Mouse (Mus musculus) liver, embryonic 13.5 days (tissue): ENCODE measurements around the gene Ttll11. TPM values are rescaled to one million over a fixed set of nuclear protein-coding genes. Genes with fewer than 3 reads are reported as not detected.

Experiments used
- ATAC-seq: fragments of 200-750 bp; cut with Nextera tagmentation; 2 replicates; pipeline ENCODE4 v1.8.0; 2017; ENCODE audit warnings: low read depth, mild to moderate bottlenecking, moderate number of reproducible peaks, moderate library complexity
- DNase-seq: peaks from one replicate; pipeline ENCODE4 v3.0.0; 2022
- H3K27ac ChIP-seq: fragments of 300-500 bp; sonication (generic); 2 replicates; pipeline ENCODE4 v1.5.1; 2015; ENCODE audit warnings: moderate library complexity, mild to moderate bottlenecking, inconsistent platforms
- H3K27me3 ChIP-seq: fragments of 300-500 bp; sonication (generic); 2 replicates; pipeline ENCODE4 v1.6.1; 2015; ENCODE audit warnings: mild to moderate bottlenecking, inconsistent platforms
- H3K36me3 ChIP-seq: fragments of 300-500 bp; sonication (generic); 2 replicates; pipeline ENCODE4 v1.6.1; 2015; ENCODE audit warnings: mild to moderate bottlenecking, inconsistent platforms
- H3K4me1 ChIP-seq: fragments of 300-500 bp; sonication (generic); replicated peaks from 2 replicates; pipeline ENCODE4 v1.6.1; 2015; ENCODE audit warnings: inconsistent platforms
- H3K4me2 ChIP-seq: fragments of 300-500 bp; sonication (generic); 2 replicates; pipeline ENCODE4 v1.6.1; 2015; ENCODE audit warnings: inconsistent platforms, mild to moderate bottlenecking, moderate library complexity
- H3K4me3 ChIP-seq: fragments of 300-500 bp; sonication (generic); replicated peaks from 2 replicates; pipeline ENCODE4 v1.5.1; 2015; ENCODE audit warnings: mild to moderate bottlenecking, inconsistent platforms
- H3K9ac ChIP-seq: fragments of 300-500 bp; sonication (generic); 2 replicates; pipeline ENCODE4 v1.6.1; 2015; ENCODE audit warnings: mild to moderate bottlenecking, inconsistent platforms
- H3K9me3 ChIP-seq: fragments of 300-500 bp; sonication (generic); replicated peaks from 2 replicates; pipeline ENCODE4 v1.6.1; 2016; ENCODE audit warnings: inconsistent platforms
- WGBS: fragments of 180-500 bp; shearing (Covaris S2); methylation state at CpG from one replicate; pipeline ENCODE4 v1.1.7; 2015; ENCODE audit not compliant: insufficient replicate concordance; 5-methylcytosine and 5-hydroxymethylcytosine counted together
- polyA plus RNA-seq: library from polyadenylated mRNA; unstranded; fragments of >200 nt; fragmentation: Nextera tagmentation; extraction: Ambion mirVana; gene quantifications from 2 replicates; pipeline ENCODE4 v1.2.1, GENCODE M21; 2015

Ttll11 gene
- polyA plus RNA-seq, 1 experiment from 2014 or later, result 0.91 TPM

- no peaks in the 10 kb centered on the region for H3K36me3 ChIP-seq
- DNase-seq (no peak), ATAC-seq (no peak)
- H3K27ac ChIP-seq, result no peak overlapping the region
- 59% methylated on average over 5 of the region's 5 CpGs for WGBS
- no peaks in the 10 kb centered on the region; the same call in 1 of the 2 replicates for H3K27me3 ChIP-seq
- H3K4me2 ChIP-seq, result no peak overlapping the region
- no peaks in the 10 kb centered on the region for H3K4me1 ChIP-seq
- no peak overlapping the region for H3K4me3 ChIP-seq
- H3K9ac ChIP-seq, result no peak overlapping the region
- H3K9me3 ChIP-seq, result no peaks in the 10 kb centered on the region
These were observed 218.3 kb downstream of the Ttll11 start for GRCm38 (mm10) chr2:35761458-35761857.

DNA sequence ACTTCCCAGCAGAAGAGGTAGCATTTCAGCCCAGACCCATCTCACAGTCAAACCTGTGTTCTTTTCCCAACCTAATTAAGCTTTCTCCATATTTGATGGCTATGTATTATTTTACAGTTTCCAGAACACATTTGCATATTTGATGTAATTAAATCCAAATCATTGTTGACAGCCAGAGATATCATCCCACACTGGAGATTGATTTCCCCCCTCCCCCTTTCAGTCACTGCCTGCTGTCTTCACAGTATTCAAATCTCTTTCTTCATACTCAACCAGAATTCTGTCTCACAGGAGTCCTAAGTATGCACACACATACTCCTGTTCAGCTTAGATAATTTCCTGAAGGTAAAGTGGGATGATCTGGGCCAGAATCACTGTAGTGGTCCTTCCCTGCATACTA lies 218.8 kb downstream of the Ttll11 start:
- Histone ChIP-seq H3K9ac (no peak overlapping the region), H3K4me1 (no peaks in the 10 kb centered on the region), H3K36me3 (no peaks in the 10 kb centered on the region), H3K4me3 (no peak overlapping the region), H3K27me3 (no peaks in the 10 kb centered on the region; the same call in 1 of the 2 replicates), H3K9me3 (no peaks in the 10 kb centered on the region), H3K4me2 (no peak overlapping the region), H3K27ac (no peak overlapping the region)
- ATAC-seq (no peak), DNase-seq (no peak)

- Histone ChIP-seq H3K4me1 (no peaks in the 10 kb centered on the region), H3K9ac (no peak overlapping the region), H3K4me3 (no peak overlapping the region), H3K4me2 (no peak overlapping the region), H3K9me3 (no peaks in the 10 kb centered on the region), H3K27ac (no peak overlapping the region), H3K36me3 (no peaks in the 10 kb centered on the region), H3K27me3 (no peaks in the 10 kb centered on the region; the same call in 1 of the 2 replicates)
- ATAC-seq (no peak), DNase-seq (no peak)
- WGBS, result 49% methylated on average over 8 of the region's 8 CpGs
These were observed 219.4 kb downstream of the Ttll11 start for GRCm38 (mm10) chr2:35760352-35760751.

GRCm38 (mm10) chr2:35756467-35756866 lies 223.2 kb downstream of the Ttll11 start:
- H3K9ac ChIP-seq, result no peak overlapping the region
- H3K9me3 ChIP-seq, result no peaks in the 10 kb centered on the region
- no peaks in the 10 kb centered on the region; the same call in 1 of the 2 replicates for H3K27me3 ChIP-seq
- H3K36me3 ChIP-seq, result no peaks in the 10 kb centered on the region
- H3K4me2 ChIP-seq, result no peak overlapping the region
- H3K4me1 ChIP-seq, result no peaks in the 10 kb centered on the region
- WGBS, result 15% methylated on average over 7 of the region's 7 CpGs
- DNase-seq (no peak), ATAC-seq (no peak)
- H3K4me3 ChIP-seq, result no peak overlapping the region
- no peak overlapping the region for H3K27ac ChIP-seq

DNA sequence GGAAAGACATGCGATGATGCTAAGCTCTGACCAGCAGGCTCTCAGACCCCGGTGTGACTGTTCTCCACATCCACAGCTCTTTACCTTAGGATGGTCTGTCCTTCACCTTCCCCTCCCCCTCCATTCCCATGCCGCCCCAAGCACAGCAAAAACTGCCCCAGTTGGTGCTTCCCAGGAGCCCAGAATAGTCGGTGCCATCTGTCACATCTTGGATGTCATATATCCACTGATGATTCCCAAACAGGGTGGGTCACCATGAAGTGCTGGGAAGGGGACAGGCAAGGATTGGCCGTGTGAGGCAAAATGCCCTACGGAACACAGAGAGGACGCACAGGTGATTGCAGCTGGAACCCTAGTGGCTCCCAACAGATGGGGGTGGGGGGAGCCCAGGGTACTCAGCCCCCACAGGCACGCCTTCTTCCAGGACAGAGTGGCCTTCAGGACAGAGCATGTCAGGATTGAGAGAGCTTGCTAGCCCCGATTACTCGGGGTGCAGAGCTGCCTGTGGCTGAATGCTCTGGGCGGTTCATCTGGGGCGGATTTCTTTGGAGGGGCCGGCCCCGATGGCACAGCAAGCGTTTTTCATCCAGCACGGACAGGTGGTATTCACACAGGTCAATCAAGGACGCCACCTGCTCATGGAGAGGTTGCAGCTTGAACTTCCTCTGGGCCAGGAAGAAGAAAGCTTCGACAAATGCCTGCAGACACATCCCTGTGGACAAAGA lies 227.8 kb downstream of the Ttll11 start:
- H3K4me2 ChIP-seq, result no peak overlapping the region
- no peaks in the 10 kb centered on the region for H3K4me1 ChIP-seq
- no peak for DNase-seq
- no peaks in the 10 kb centered on the region for H3K9me3 ChIP-seq
- ATAC-seq, result no peak
- no peak overlapping the region for H3K9ac ChIP-seq
- no peak overlapping the region for H3K27ac ChIP-seq
- no peaks in the 10 kb centered on the region; the same call in 1 of the 2 replicates for H3K27me3 ChIP-seq
- H3K36me3 ChIP-seq, result no peaks in the 10 kb centered on the region
- WGBS, result 70% methylated on average over 18 of the region's 18 CpGs
- no peak overlapping the region for H3K4me3 ChIP-seq

DNA sequence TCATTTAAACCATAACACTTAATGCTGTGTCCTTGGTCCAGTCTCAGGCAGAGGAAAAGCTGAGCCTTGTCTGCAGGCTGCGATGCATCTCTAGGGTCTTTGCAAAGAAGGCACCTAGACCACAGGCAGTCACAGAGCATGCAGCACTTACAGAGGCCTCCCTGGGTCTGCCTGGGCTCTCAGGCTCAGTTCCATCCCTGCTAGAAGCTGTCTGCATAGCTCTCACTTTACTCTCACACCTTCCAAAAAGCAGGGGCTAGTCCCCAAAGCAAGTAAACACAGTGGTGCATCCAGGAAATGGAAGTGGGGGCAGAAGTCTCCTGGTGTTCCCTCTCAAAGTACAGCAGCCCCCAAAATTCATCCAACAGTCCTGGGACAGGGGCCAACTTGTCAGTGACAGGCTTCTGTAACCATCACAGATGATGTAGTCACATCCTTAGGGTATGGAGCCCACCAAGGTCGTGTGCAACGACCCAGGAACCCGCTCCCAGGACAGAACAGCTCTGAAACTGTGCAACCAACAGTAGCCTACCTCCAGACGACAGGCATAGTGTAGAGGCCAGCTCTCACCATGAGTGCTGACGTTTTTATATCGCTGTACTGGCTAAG lies 229.1 kb downstream of the Ttll11 start:
- no peak overlapping the region for H3K4me2 ChIP-seq
- no peak overlapping the region for H3K27ac ChIP-seq
- no peaks in the 10 kb centered on the region for H3K27me3 ChIP-seq
- no peak overlapping the region for H3K4me3 ChIP-seq
- no peaks in the 10 kb centered on the region for H3K4me1 ChIP-seq
- DNase-seq (no peak), ATAC-seq (no peak)
- no peaks in the 10 kb centered on the region for H3K36me3 ChIP-seq
- whole genome bisulfite sequencing, result 55% methylated on average over 7 of the region's 7 CpGs
- no peak overlapping the region for H3K9ac ChIP-seq
- no peaks in the 10 kb centered on the region for H3K9me3 ChIP-seq

DNA sequence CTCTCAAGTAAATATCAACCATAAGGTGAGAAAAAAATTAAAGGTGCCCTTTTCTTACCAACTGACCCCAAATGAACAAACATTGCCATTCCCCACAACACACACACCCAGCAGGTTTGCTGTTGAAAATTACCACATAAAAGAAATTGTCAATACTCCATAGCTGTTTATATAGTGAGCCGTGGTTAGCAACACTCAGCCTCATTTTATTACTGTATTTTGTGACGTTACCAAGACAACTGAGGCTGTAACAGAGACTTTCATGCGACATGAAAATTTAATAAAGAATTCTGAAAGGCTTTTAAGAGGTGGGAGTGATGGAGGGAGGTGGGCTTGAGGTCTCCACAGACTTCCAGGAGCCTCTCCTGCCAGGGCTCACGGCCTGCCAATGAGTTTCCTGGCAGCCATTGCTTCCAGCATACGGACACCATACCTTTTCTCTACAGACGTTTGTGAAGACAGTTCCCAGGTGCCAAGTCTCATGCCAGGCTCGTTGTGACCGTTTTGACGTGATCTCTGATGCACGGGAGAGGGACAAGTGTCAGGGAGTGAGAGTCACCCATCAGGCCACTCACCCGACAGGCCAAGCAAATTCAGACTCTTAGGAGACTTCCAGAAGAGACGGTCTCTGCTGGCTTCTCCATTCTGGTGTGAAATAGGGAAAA lies 232.2 kb downstream of the Ttll11 start:
- no peaks in the 10 kb centered on the region for H3K27me3 ChIP-seq
- WGBS, result 63% methylated on average over 12 of the region's 12 CpGs
- ATAC-seq, result no peak
- H3K9me3 ChIP-seq, result no peaks in the 10 kb centered on the region
- DNase-seq, result no peak
- no peaks in the 10 kb centered on the region for H3K4me1 ChIP-seq
- H3K4me2 ChIP-seq, result no peak overlapping the region
- H3K9ac ChIP-seq, result no peak overlapping the region
- no peak overlapping the region for H3K4me3 ChIP-seq
- no peaks in the 10 kb centered on the region for H3K36me3 ChIP-seq
- no peak overlapping the region for H3K27ac ChIP-seq

DNA sequence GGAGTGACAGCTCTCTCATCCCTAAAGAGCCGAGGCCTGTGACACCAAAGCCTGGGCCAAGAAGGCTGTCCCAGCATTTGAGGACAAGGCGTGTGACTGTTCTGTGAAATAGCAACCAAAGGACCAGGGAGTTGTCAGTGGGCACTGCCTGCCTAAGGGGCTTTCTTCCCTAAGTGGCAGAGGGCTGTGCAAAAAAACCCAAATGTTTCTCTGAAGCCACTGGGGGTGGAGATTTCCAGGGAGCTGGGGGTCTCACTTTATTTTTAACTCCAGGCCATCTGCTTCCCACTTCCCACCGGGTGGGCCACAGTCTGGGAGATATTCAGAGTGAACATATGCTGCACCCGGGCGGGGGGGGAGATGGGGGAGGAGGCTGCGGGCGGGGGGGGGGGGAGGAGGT lies 233.1 kb downstream of the Ttll11 start:
- DNase-seq (no peak), ATAC-seq (no peak)
- Histone ChIP-seq H3K9me3 (no peaks in the 10 kb centered on the region), H3K27me3 (no peaks in the 10 kb centered on the region), H3K27ac (no peak overlapping the region), H3K4me2 (no peak overlapping the region), H3K4me1 (no peaks in the 10 kb centered on the region), H3K9ac (no peak overlapping the region), H3K36me3 (no peaks in the 10 kb centered on the region), H3K4me3 (no peak overlapping the region)
- WGBS, result 40% methylated on average over 7 of the region's 7 CpGs

GRCm38 (mm10) chr2:35745876-35746275 lies 233.8 kb downstream of the Ttll11 start:
- ATAC-seq (no peak), DNase-seq (no peak)
- Histone ChIP-seq H3K9me3 (no peaks in the 10 kb centered on the region), H3K4me2 (no peak overlapping the region), H3K27me3 (no peaks in the 10 kb centered on the region), H3K4me1 (no peaks in the 10 kb centered on the region), H3K9ac (no peak overlapping the region), H3K4me3 (no peak overlapping the region), H3K36me3 (no peaks in the 10 kb centered on the region), H3K27ac (no peak overlapping the region)
- 76% methylated on average over 10 of the region's 10 CpGs for WGBS

DNA sequence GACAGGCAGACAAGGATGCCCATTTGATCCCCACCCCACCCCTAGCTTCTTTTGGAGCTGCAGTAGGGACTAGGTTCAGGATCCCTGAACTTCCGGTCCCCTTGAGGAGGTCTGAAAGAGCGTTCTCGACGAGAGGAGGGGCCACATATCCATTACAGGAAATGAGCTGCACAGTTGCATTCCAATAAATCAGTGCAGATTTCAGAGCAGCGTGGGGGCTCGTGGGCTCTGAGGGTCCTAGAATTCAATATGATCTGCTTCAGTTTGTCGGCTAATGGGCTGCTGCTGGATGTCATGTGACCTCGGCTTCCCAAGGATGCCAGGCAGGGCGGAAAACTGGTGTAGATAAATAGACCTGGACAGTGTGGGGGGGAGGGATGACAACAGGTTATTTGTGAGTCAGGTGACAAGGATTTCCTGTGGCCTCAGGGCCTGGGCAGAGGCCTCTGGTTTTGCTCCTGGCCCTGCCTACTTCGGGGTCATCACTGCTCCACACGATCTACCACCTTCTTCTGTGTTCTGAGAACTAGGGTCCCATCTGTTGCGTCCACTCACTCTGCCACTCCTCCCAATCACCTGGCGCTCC lies 240.0 kb downstream of the Ttll11 start:
- no peaks in the 10 kb centered on the region for H3K36me3 ChIP-seq
- DNase-seq (no peak), ATAC-seq (no peak)
- H3K9ac ChIP-seq, result no peak overlapping the region
- H3K27ac ChIP-seq, result no peak overlapping the region
- 54% methylated on average over 13 of the region's 13 CpGs for WGBS
- H3K9me3 ChIP-seq, result peaks cover 3% of the 10 kb centered on the region; the same call in 1 of the 2 replicates
- no peaks in the 10 kb centered on the region for H3K4me1 ChIP-seq
- no peak overlapping the region for H3K4me3 ChIP-seq
- no peak overlapping the region for H3K4me2 ChIP-seq
- no peaks in the 10 kb centered on the region for H3K27me3 ChIP-seq

GRCm38 (mm10) chr2:35737467-35738027 lies 242.2 kb downstream of the Ttll11 start:
- no peaks in the 10 kb centered on the region for H3K27me3 ChIP-seq
- H3K4me1 ChIP-seq, result no peaks in the 10 kb centered on the region
- DNase-seq (no peak), ATAC-seq (no peak)
- H3K36me3 ChIP-seq, result no peaks in the 10 kb centered on the region
- H3K9me3 ChIP-seq, result peaks cover 3% of the 10 kb centered on the region; the same call in 1 of the 2 replicates
- H3K9ac ChIP-seq, result no peak overlapping the region
- H3K27ac ChIP-seq, result no peak overlapping the region
- WGBS, result 64% methylated on average over 7 of the region's 7 CpGs
- H3K4me3 ChIP-seq, result no peak overlapping the region
- no peak overlapping the region for H3K4me2 ChIP-seq
